ENCODE assay signal across 12 mouse cellular contexts in the genomic region with DNA sequence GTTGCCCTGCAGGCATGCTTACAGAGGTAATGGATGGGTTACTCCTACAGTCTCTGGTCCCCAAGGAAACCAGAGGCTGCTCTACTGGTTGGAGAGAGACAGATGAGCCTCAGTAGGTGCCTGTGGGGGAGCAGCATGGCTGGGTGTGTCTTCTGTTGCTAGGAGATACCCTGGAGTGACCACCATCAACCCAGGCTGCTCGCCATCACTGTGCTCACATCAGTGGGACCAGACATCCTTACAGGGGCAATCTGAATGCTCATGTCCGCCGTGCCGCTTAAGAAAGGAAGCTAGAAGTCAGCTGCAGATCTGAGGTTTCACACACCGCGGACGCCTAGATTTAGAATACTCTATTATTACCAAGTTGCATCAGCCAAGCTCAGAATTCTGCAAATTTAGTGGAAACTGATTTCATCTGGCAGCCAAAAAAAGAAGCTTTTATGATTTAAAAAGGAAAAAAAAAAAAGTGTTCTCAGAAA. TPM values are rescaled to one million over a fixed set of nuclear protein-coding genes. Genes with fewer than 3 reads are reported as not detected.
A peak's percentile ranks its signal among the peaks of the same experiment; 100 is the strongest.
DNase-seq lines count a peak whose midpoint lies in the region; ATAC-seq lines count a peak whose summit lies in the region.
"Had no signal": no experiment of that assay in that cellular context is flagged by ENCODE, and none has a peak within 500 bp of the region (broad histone marks: within the 10 kb centered on the region; RNA-seq: fewer than 3 reads in every experiment).

No protein-coding gene starts in this region.

- 66% methylated on average over 7 of the region's 7 CpGs for WGBS in kidney, embryonic 14.5 days
- 71% methylated on average over 7 of the region's 7 CpGs for WGBS in intestine, embryonic 15.5 days

- H3K27me3 ChIP-seq in kidney, embryonic 14.5 days (ENCODE audit: control insufficient read depth, insufficient read depth, low read length): no peaks in the 10 kb centered on the region
- no peaks in the 10 kb centered on the region for H3K27me3 ChIP-seq in intestine, embryonic 15.5 days (replicated peaks)
- H3K27me3 ChIP-seq: liver, embryonic 15.5 days had no signal

- no peak overlapping the region for H3K4me2 ChIP-seq in kidney, embryonic 14.5 days (replicated peaks; ENCODE audit: low read depth, low read length)
- no peak overlapping the region for H3K4me2 ChIP-seq in intestine, embryonic 15.5 days (replicated peaks)
- H3K4me2 ChIP-seq: liver, embryonic 15.5 days had no signal

- no peaks in the 10 kb centered on the region for H3K36me3 ChIP-seq in kidney, embryonic 14.5 days (ENCODE audit: control insufficient read depth, insufficient read depth, low read length)
- H3K36me3 ChIP-seq in intestine, embryonic 15.5 days: no peaks in the 10 kb centered on the region
- H3K36me3 ChIP-seq: liver, embryonic 15.5 days had no signal

- no peak overlapping the region for H3K27ac ChIP-seq in kidney, embryonic 14.5 days (ENCODE audit: low read depth, low read length)
- H3K27ac ChIP-seq in intestine, embryonic 15.5 days: no peak overlapping the region
- H3K27ac ChIP-seq: liver, embryonic 15.5 days had no signal

- DNase-seq in kidney, postnatal 36 days: no peak
- DNase-seq in embryo, embryonic 11 days: peak; percentile 37
- peak; percentile 15 for DNase-seq in layer of hippocampus, adult 8-10 months (ENCODE audit: low spot score in 2 of 2)
- peak; percentile 48 for DNase-seq in retina, embryonic 14.5 days (ENCODE audit: low spot score)
- DNase-seq in gastrocnemius, adult 18-20 months (ENCODE audit: low spot score): no peak
- DNase-seq in urinary bladder, postnatal 10 days (ENCODE audit: low spot score): no peak
- DNase-seq: cerebellum, postnatal 25 days; gastrocnemius, postnatal 14 days; kidney, adult 11 months had no signal

- H3K9me3 ChIP-seq in kidney, embryonic 14.5 days (ENCODE audit: control insufficient read depth, low read length): no peaks in the 10 kb centered on the region
- no peaks in the 10 kb centered on the region for H3K9me3 ChIP-seq in intestine, embryonic 15.5 days
- H3K9me3 ChIP-seq: liver, embryonic 15.5 days had no signal

- peak; percentile 76 for ATAC-seq in kidney, embryonic 14.5 days (ENCODE audit: low FRiP score, low TSS enrichment)
- ATAC-seq in intestine, embryonic 15.5 days: no peak

- no peak overlapping the region for H3K4me3 ChIP-seq in kidney, embryonic 14.5 days (ENCODE audit: low read length)
- H3K4me3 ChIP-seq in intestine, embryonic 15.5 days (replicated peaks): no peak overlapping the region
- H3K4me3 ChIP-seq: liver, embryonic 15.5 days had no signal

- no peak overlapping the region for H3K9ac ChIP-seq in kidney, embryonic 14.5 days (ENCODE audit: low read depth, low read length)
- H3K9ac ChIP-seq in intestine, embryonic 15.5 days: no peak overlapping the region
- H3K9ac ChIP-seq: liver, embryonic 15.5 days had no signal

- 0 out of 2 replicates have a peak, but pooled peaks cover 3% of the 10 kb centered on the region for H3K4me1 ChIP-seq in kidney, embryonic 14.5 days (ENCODE audit: control insufficient read depth, insufficient read depth, low read length)
- no peaks in the 10 kb centered on the region for H3K4me1 ChIP-seq in intestine, embryonic 15.5 days (replicated peaks)
- H3K4me1 ChIP-seq: liver, embryonic 15.5 days had no signal

RNA-seq across cellular contexts. Expression of gene Plekhm3, which starts 21.7 kb away (rescaled TPM):
- polyA plus RNA-seq in kidney, embryonic 14.5 days (2014; fragmentation: Nextera tagmentation; extraction: Ambion mirVana): 5.9 and 7.0 TPM in 2 replicates
- total RNA-seq in layer of hippocampus, adult 8-10 months (2022): 10 to 100 TPM; 37.1 to 46.7 (median 41.8) TPM
- 1 to 10 TPM; 8.5 to 9.3 TPM for total RNA-seq in gastrocnemius, adult 18-20 months (2021)
- 4.7 and 5.9 TPM in 2 replicates for polyA plus RNA-seq in intestine, embryonic 15.5 days (2015; fragmentation: Nextera tagmentation; extraction: Ambion mirVana)

RNA-seq across cellular contexts. Expression of gene Akr1cl, which starts 54.2 kb away (rescaled TPM):
- not detected in 2 replicates for polyA plus RNA-seq in kidney, embryonic 14.5 days (2014; fragmentation: Nextera tagmentation; extraction: Ambion mirVana)
- total RNA-seq in layer of hippocampus, adult 8-10 months (2022): under 1 TPM in 3 of 4 experiments, not detected in 1; 0.47 to 0.57 (median 0.54) TPM
- total RNA-seq in gastrocnemius, adult 18-20 months (2021): under 1 TPM in 1 of 2 experiments, not detected in 1; 0.37 TPM
- 0.49 and 2.0 TPM in 2 replicates for polyA plus RNA-seq in intestine, embryonic 15.5 days (2015; fragmentation: Nextera tagmentation; extraction: Ambion mirVana)
- total RNA-seq: gastrocnemius, postnatal 14 days had no signal

Comparison
In these comparisons a context has a peak if more than half of its experiments do, and no peak if none do; other contexts are left out.
1. DNase-seq: peak in embryo, embryonic 11 days (single experiment), layer of hippocampus, adult 8-10 months (2 of 2) and retina, embryonic 14.5 days (single experiment); none in kidney, postnatal 36 days (0 of 2), gastrocnemius, adult 18-20 months (single experiment) and urinary bladder, postnatal 10 days (single experiment).